Mouse (Mus musculus): Measurements from ENCODE around the gene Dglucy. TPM values are rescaled to one million over a fixed set of nuclear protein-coding genes. Genes with fewer than 3 reads are reported as not detected.

Dglucy gene
- total RNA-seq, 2 experiments from 2014 or later, result 8.0 to 9.3 TPM

GRCm38 (mm10) chr12:100867097-100867496 is 88.2 kb downstream of the Dglucy start:
- intact Hi-C loops (cut with DNase I), result no loop called here
- DNase-seq (ENCODE audit: low spot score in 2 of 2), result no peak

GRCm38 (mm10) chr12:100868049-100868622 is 89.3 kb downstream of the Dglucy start:
- intact Hi-C loops (cut with DNase I), result no loop called here
- peak in 1 of 2 experiments; percentile 48 for DNase-seq (ENCODE audit: low spot score in 2 of 2)

- DNase-seq (ENCODE audit: low spot score in 2 of 2), result no peak
- intact Hi-C loops (cut with DNase I), result no loop called here
Measured at GRCm38 (mm10) chr12:100871234-100871633, 92.4 kb downstream of the Dglucy start.

- intact Hi-C loops (cut with DNase I), result no loop called here
- DNase-seq (ENCODE audit: low spot score in 2 of 2), result no peak
Measured at GRCm38 (mm10) chr12:100871841-100872240, 93.0 kb downstream of the Dglucy start.

GRCm38 (mm10) chr12:100873612-100874011 is 94.8 kb downstream of the Dglucy start:
- DNase-seq (ENCODE audit: low spot score in 2 of 2), result no peak
- intact Hi-C loops (cut with DNase I), result no loop called here

GRCm38 (mm10) chr12:100875553-100875952 is 96.7 kb downstream of the Dglucy start:
- DNase-seq (ENCODE audit: low spot score in 2 of 2), result peak; percentile 34 to 49
- intact Hi-C loops (cut with DNase I), result loop anchor here (5.0 kb wide), 1 partner anchor 37 kb away; no protein-coding TSS in a partner anchor

GRCm38 (mm10) chr12:100875960-100876359 is 97.1 kb downstream of the Dglucy start:
- intact Hi-C loops (cut with DNase I), result loop anchor here (5.0 kb wide), 1 partner anchor 36 kb away; no protein-coding TSS in a partner anchor
- DNase-seq (ENCODE audit: low spot score in 2 of 2), result no peak

- no peak for DNase-seq (ENCODE audit: low spot score in 2 of 2)
- intact Hi-C loops (cut with DNase I), result loop anchor here (5.0 kb wide), 1 partner anchor 34 kb away; no protein-coding TSS in a partner anchor
Measured at GRCm38 (mm10) chr12:100877936-100878335, 99.1 kb downstream of the Dglucy start.

- no peak for DNase-seq (ENCODE audit: low spot score in 2 of 2)
- intact Hi-C loops (cut with DNase I), result loop anchor here (5.0 kb wide), 1 partner anchor 34 kb away; no protein-coding TSS in a partner anchor
Measured at GRCm38 (mm10) chr12:100878556-100878955, 99.7 kb downstream of the Dglucy start.

- DNase-seq (ENCODE audit: low spot score in 2 of 2), result no peak
- intact Hi-C loops (cut with DNase I), result no loop called here
Measured at GRCm38 (mm10) chr12:100883168-100883567, 104.3 kb downstream of the Dglucy start.

GRCm38 (mm10) chr12:100885585-100885984 is 106.7 kb downstream of the Dglucy start:
- DNase-seq (ENCODE audit: low spot score in 2 of 2), result no peak
- intact Hi-C loops (cut with DNase I), result no loop called here

GRCm38 (mm10) chr12:100886877-100887276 is 108.0 kb downstream of the Dglucy start:
- peak in 1 of 2 experiments; percentile 45 for DNase-seq (ENCODE audit: low spot score in 2 of 2)
- intact Hi-C loops (cut with DNase I), result no loop called here

GRCm38 (mm10) chr12:100887801-100888258 is 109.0 kb downstream of the Dglucy start:
- DNase-seq (ENCODE audit: low spot score in 2 of 2), result peak; percentile 74 to 83
- intact Hi-C loops (cut with DNase I), result no loop called here

- intact Hi-C loops (cut with DNase I), result no loop called here
- no peak for DNase-seq (ENCODE audit: low spot score in 2 of 2)
Measured at GRCm38 (mm10) chr12:100890548-100890947, 111.7 kb downstream of the Dglucy start.

GRCm38 (mm10) chr12:100895504-100895903 is 116.6 kb downstream of the Dglucy start:
- no peak for DNase-seq (ENCODE audit: low spot score in 2 of 2)
- intact Hi-C loops (cut with DNase I), result no loop called here

GRCm38 (mm10) chr12:100896661-100897060 is 117.8 kb downstream of the Dglucy start:
- intact Hi-C loops (cut with DNase I), result no loop called here
- no peak for DNase-seq (ENCODE audit: low spot score in 2 of 2)

GRCm38 (mm10) chr12:100897736-100898650 is 119.1 kb downstream of the Dglucy start:
- intact Hi-C loops (cut with DNase I), result no loop called here
- DNase-seq (ENCODE audit: low spot score in 2 of 2), result no peak

- intact Hi-C loops (cut with DNase I), result no loop called here
- peak; percentile 61 to 71 for DNase-seq (ENCODE audit: low spot score in 2 of 2)
Measured at GRCm38 (mm10) chr12:100899111-100899640, 120.3 kb downstream of the Dglucy start.

- intact Hi-C loops (cut with DNase I), result no loop called here
- no peak for DNase-seq (ENCODE audit: low spot score in 2 of 2)
Measured at GRCm38 (mm10) chr12:100900901-100901300, 122.0 kb downstream of the Dglucy start.

GRCm38 (mm10) chr12:100901386-100901785 is 122.5 kb downstream of the Dglucy start:
- intact Hi-C loops (cut with DNase I), result no loop called here
- DNase-seq (ENCODE audit: low spot score in 2 of 2), result no peak

All from left cerebral cortex, postnatal 36 days (tissue).